In genomic region chr4:3085456-3086448, GRCm38 (mm10) we compare ENCODE assay signal across 8 mouse cellular contexts.
DNase-seq lines count a peak whose midpoint lies in the region; ATAC-seq and TF ChIP-seq lines count a peak whose summit lies in the region.

No protein-coding gene starts in this region.

- H3K27ac ChIP-seq in heart, embryonic 10.5 days = no peak overlapping the region
- no peak overlapping the region for H3K27ac ChIP-seq in midbrain, embryonic 13.5 days

- no peaks in the 10 kb centered on the region for H3K4me1 ChIP-seq in heart, embryonic 10.5 days
- no peaks in the 10 kb centered on the region for H3K4me1 ChIP-seq in G1E (ENCODE audit: insufficient read depth, low read depth, low read length)
- no peaks in the 10 kb centered on the region for H3K4me1 ChIP-seq in midbrain, embryonic 13.5 days (replicated peaks)

- H3K4me3 ChIP-seq in heart, embryonic 10.5 days = no peak overlapping the region
- no peak overlapping the region; the same call in 1 of the 2 replicates for H3K4me3 ChIP-seq in G1E (ENCODE audit: low read depth, low read length)
- no peak overlapping the region for H3K4me3 ChIP-seq in midbrain, embryonic 13.5 days (replicated peaks)

- peaks cover 91% of the 10 kb centered on the region for H3K9me3 ChIP-seq in heart, embryonic 10.5 days
- H3K9me3 ChIP-seq in G1E (replicated peaks) = peaks cover 67% of the 10 kb centered on the region
- H3K9me3 ChIP-seq in midbrain, embryonic 13.5 days = peaks cover 88% of the 10 kb centered on the region

- H3K27me3 ChIP-seq in heart, embryonic 10.5 days (ENCODE audit: insufficient read depth, poor library complexity, severe bottlenecking) = no peaks in the 10 kb centered on the region
- H3K27me3 ChIP-seq in G1E (ENCODE audit: insufficient read depth, low read length) = no peaks in the 10 kb centered on the region
- no peaks in the 10 kb centered on the region for H3K27me3 ChIP-seq in midbrain, embryonic 13.5 days

- no peak for ATAC-seq in G1E (ENCODE audit: extremely low read depth, insufficient number of reproducible peaks, low FRiP score, poor library complexity, severe bottlenecking)
- ATAC-seq in midbrain, embryonic 13.5 days = 0 out of 2 replicates have a peak, but pooled peaks have one; percentile 0

- WGBS in heart, embryonic 10.5 days = 50% methylated on average over 6 of the region's 6 CpGs
- 57% methylated on average over 6 of the region's 6 CpGs for WGBS in midbrain, embryonic 13.5 days

- DNase-seq in heart, embryonic 10.5 days (ENCODE audit: low spot score) = peak; percentile 80
- DNase-seq in heart, adult 9 months (ENCODE audit: low spot score in 2 of 2) = no peak
- DNase-seq in G1E (ENCODE audit: low spot score) = no peak
- DNase-seq in heart, postnatal 25 days (ENCODE audit: low spot score) = peak; percentile 0
- no peak for DNase-seq in layer of hippocampus, postnatal 25 days (ENCODE audit: extremely low spot score in 1 of 2, low spot score in 1 of 2)
- no peak for DNase-seq in cerebellum, postnatal 25 days
- no peak for DNase-seq in right cerebral cortex, adult 2 months (ENCODE audit: low spot score in 2 of 2)

- TF ChIP-seq CTCF in G1E (IDR thresholded peaks at IDR 0.05; ENCODE audit: low read depth, low read length) = peak; percentile 17

- intact Hi-C loops in heart, postnatal 25 days (cut with DNase I) = no loop called here

- no peaks in the 10 kb centered on the region for H3K36me3 ChIP-seq in heart, embryonic 10.5 days
- H3K36me3 ChIP-seq in G1E (replicated peaks) = no peaks in the 10 kb centered on the region
- H3K36me3 ChIP-seq in midbrain, embryonic 13.5 days = 0 out of 2 replicates have a peak, but pooled peaks cover 8% of the 10 kb centered on the region

- no peak overlapping the region for H3K9ac ChIP-seq in midbrain, embryonic 13.5 days (replicated peaks)

- H3K4me2 ChIP-seq in midbrain, embryonic 13.5 days (replicated peaks) = no peak overlapping the region

Comparison
In these comparisons a context has a peak if more than half of its experiments do, and no peak if none do; other contexts are left out.
1. DNase-seq: peak in heart, embryonic 10.5 days (single experiment) and heart, postnatal 25 days (single experiment); none in heart, adult 9 months (0 of 2), G1E (single experiment), layer of hippocampus, postnatal 25 days (0 of 2), cerebellum, postnatal 25 days (0 of 2) and right cerebral cortex, adult 2 months (0 of 2).